Mouse (Mus musculus) induced T-regulatory cell, adult 2 months (primary cell): Measurements from ENCODE around the gene Wasf2.

Source experiments
- DNase-seq: peaks from one replicate; pipeline ENCODE4 v3.0.0-alpha.2; 2012; ENCODE audit warnings: low read depth

Wasf2 gene

GRCm38 (mm10) chr4:133175998-133176760 is 45.9 kb downstream of the Wasf2 start:
- no peak for DNase-seq

- DNase-seq, result no peak
Measured at GRCm38 (mm10) chr4:133176761-133177403, 46.6 kb downstream of the Wasf2 start.

- no peak for DNase-seq
Measured at GRCm38 (mm10) chr4:133178305-133178704, 48.0 kb downstream of the Wasf2 start.

- DNase-seq, result no peak
Measured at GRCm38 (mm10) chr4:133179258-133179657, 49.0 kb downstream of the Wasf2 start.

- DNase-seq, result peak; percentile 58
Measured at GRCm38 (mm10) chr4:133182439-133183033, 52.2 kb downstream of the Wasf2 start.

GRCm38 (mm10) chr4:133184031-133184897 is 54.0 kb downstream of the Wasf2 start:
- DNase-seq, result no peak

- DNase-seq, result peak; percentile 89
Measured at GRCm38 (mm10) chr4:133184898-133185665, 54.8 kb downstream of the Wasf2 start.

- no peak for DNase-seq
Measured at GRCm38 (mm10) chr4:133185893-133186292, 55.6 kb downstream of the Wasf2 start.

GRCm38 (mm10) chr4:133186856-133187255 is 56.6 kb downstream of the Wasf2 start:
- no peak for DNase-seq

GRCm38 (mm10) chr4:133189396-133189795 is 59.1 kb downstream of the Wasf2 start:
- DNase-seq, result no peak

- DNase-seq, result no peak
Measured at GRCm38 (mm10) chr4:133194482-133194881, 64.2 kb downstream of the Wasf2 start.

- DNase-seq, result no peak
Measured at GRCm38 (mm10) chr4:133195014-133195413, 64.7 kb downstream of the Wasf2 start.

GRCm38 (mm10) chr4:133196136-133196535 is 65.8 kb downstream of the Wasf2 start:
- no peak for DNase-seq

GRCm38 (mm10) chr4:133196852-133197251 is 66.5 kb downstream of the Wasf2 start:
- DNase-seq, result no peak

- no peak for DNase-seq
Measured at GRCm38 (mm10) chr4:133197355-133197754, 67.0 kb downstream of the Wasf2 start.

- no peak for DNase-seq
Measured at GRCm38 (mm10) chr4:133197801-133198286, 67.5 kb downstream of the Wasf2 start.

GRCm38 (mm10) chr4:133198337-133199180 is 68.3 kb downstream of the Wasf2 start:
- no peak for DNase-seq

- no peak for DNase-seq
Measured at GRCm38 (mm10) chr4:133199743-133200142, 69.4 kb downstream of the Wasf2 start.

- no peak for DNase-seq
Measured at GRCm38 (mm10) chr4:133200343-133200742, 70.0 kb downstream of the Wasf2 start.
